Mouse (Mus musculus) liver, postnatal 0 days (tissue): ENCODE measurements around the gene Setd1a. TPM values are rescaled to one million over a fixed set of nuclear protein-coding genes. Genes with fewer than 3 reads are reported as not detected.

Source experiments
- ATAC-seq: fragments of 200-750 bp; cut with Nextera tagmentation; 2 replicates; pipeline ENCODE4 v1.8.0; 2017; ENCODE audit warnings: mild to moderate bottlenecking, moderate library complexity
- DNase-seq: peaks from one replicate; pipeline ENCODE4 v3.0.0-alpha.2; 2016
- H3K27ac ChIP-seq: fragments of 300-500 bp; sonication (generic); 2 replicates; pipeline ENCODE4 v1.5.1; 2014; ENCODE audit warnings: antibody characterized with exemption, moderate library complexity, mild to moderate bottlenecking, low read depth
- H3K27me3 ChIP-seq: fragments of 300-500 bp; sonication (generic); 2 replicates; pipeline ENCODE4 v1.6.1; 2014; ENCODE audit warnings: low read length, control low read depth, mixed read lengths; ENCODE audit not compliant: insufficient read depth
- H3K36me3 ChIP-seq: fragments of 300-500 bp; sonication (generic); replicated peaks from 2 replicates; pipeline ENCODE4 v1.6.1; 2014; ENCODE audit warnings: mild to moderate bottlenecking, control low read depth, low read length, moderate library complexity, mixed read lengths; ENCODE audit not compliant: insufficient read depth
- H3K4me1 ChIP-seq: fragments of 300-500 bp; sonication (generic); 2 replicates; pipeline ENCODE4 v1.6.1; 2014; ENCODE audit warnings: antibody characterized with exemption, mild to moderate bottlenecking, control low read depth; ENCODE audit not compliant: insufficient read depth
- H3K4me2 ChIP-seq: fragments of 300-500 bp; sonication (generic); 2 replicates; pipeline ENCODE4 v1.6.1; 2014; ENCODE audit warnings: low read depth, mild to moderate bottlenecking, low read length, moderate library complexity, mixed read lengths
- H3K4me3 ChIP-seq: fragments of 300-500 bp; sonication (generic); 2 replicates; pipeline ENCODE4 v1.5.1; 2014; ENCODE audit warnings: low read depth, low read length
- H3K9ac ChIP-seq: fragments of 300-500 bp; sonication (generic); replicated peaks from 2 replicates; pipeline ENCODE4 v1.6.1; 2014; ENCODE audit warnings: mild to moderate bottlenecking, moderate library complexity
- H3K9me3 ChIP-seq: fragments of 300-500 bp; sonication (generic); 2 replicates; pipeline ENCODE4 v1.6.1; 2016; ENCODE audit warnings: mild to moderate bottlenecking, control low read depth, low read length, mixed read lengths
- CTCF ChIP-seq: sonication (generic); IDR thresholded peaks from 2 replicates; pipeline ENCODE4 v1.5.1; 2016; ENCODE audit warnings: antibody characterized with exemption, low read depth
- EP300 ChIP-seq: IDR thresholded peaks from 2 replicates; pipeline ENCODE4 v1.6.1; 2016; ENCODE audit warnings: antibody characterized with exemption, low read depth, mild to moderate bottlenecking
- WGBS: fragments of 180-500 bp; shearing (Covaris S2); extraction: QIAGEN DNeasy Blood & Tissue Kit; methylation state at CpG from one replicate; pipeline ENCODE4 v1.1.7; 2014; ENCODE audit not compliant: insufficient replicate concordance; 5-methylcytosine and 5-hydroxymethylcytosine counted together
- polyA plus RNA-seq: library from polyadenylated mRNA; unstranded; fragments of >200 nt; fragmentation: Nextera tagmentation; extraction: Ambion mirVana; gene quantifications from 2 replicates; pipeline ENCODE4 v1.2.1, GENCODE M21; 2015

Setd1a gene
- polyA plus RNA-seq, 1 experiment from 2014 or later = 7.3 TPM

DNA sequence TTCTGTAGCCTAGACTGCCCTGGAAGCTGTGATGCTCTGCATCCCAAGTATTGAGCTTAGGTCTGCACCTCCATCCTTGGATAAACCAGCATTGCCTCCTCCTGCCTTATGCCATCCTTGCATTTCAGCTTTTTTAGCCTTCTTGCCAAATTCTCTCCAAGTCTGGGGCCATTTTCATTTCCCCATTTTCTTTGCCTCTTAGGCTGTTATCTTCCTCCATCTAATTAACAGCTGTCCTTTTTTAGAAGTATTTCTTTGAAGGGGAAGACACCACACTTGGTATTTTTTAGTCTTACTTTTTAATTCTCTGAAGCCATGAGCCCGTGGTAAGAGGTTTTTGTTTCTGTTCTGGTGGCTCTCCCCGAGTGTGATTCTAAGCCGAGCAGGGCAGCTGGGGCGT lies 12.8 kb upstream of the Setd1a start:
- H3K4me1 ChIP-seq = peaks cover 13% of the 10 kb centered on the region
- H3K27me3 ChIP-seq = no peaks in the 10 kb centered on the region
- WGBS = 77% methylated on average over 4 of the region's 4 CpGs
- H3K27ac ChIP-seq = no peak overlapping the region
- no peak overlapping the region for H3K9ac ChIP-seq
- 0 out of 2 replicates have a peak, but pooled peaks cover 4% of the 10 kb centered on the region for H3K36me3 ChIP-seq
- no peak overlapping the region for H3K4me3 ChIP-seq
- no peak overlapping the region for H3K4me2 ChIP-seq
- no peak for TF ChIP-seq EP300
- no peak for TF ChIP-seq CTCF
- H3K9me3 ChIP-seq = no peaks in the 10 kb centered on the region
- no peak for ATAC-seq
- DNase-seq = no peak

DNA sequence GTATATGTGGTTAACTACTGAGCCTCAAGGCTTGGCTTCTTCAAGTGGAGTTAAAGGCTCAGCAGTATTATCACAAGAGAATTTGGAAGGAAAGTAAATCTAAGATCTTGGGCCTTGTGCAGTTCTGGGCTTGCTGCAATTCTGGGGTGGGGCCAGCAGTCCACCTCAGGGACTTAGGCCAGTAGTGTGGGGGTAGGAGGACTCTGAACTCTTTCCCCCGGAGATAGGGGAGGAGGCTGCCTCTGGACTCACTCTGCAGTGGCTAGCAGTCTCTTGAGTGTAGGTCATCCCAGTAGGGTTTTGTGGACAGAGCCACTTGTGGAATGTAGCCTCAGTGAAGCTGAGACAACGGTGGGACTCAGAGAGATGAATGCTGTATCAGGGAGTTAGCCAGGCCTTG lies 10.7 kb upstream of the Setd1a start:
- no peak for DNase-seq
- H3K9me3 ChIP-seq = no peaks in the 10 kb centered on the region
- no peak overlapping the region for H3K4me2 ChIP-seq
- no peaks in the 10 kb centered on the region for H3K27me3 ChIP-seq
- no peak overlapping the region for H3K4me3 ChIP-seq
- TF ChIP-seq EP300 (no peak), CTCF (no peak)
- peaks cover 24% of the 10 kb centered on the region for H3K4me1 ChIP-seq
- 59% methylated on average over 2 of the region's 2 CpGs for WGBS
- no peak for ATAC-seq
- H3K27ac ChIP-seq = no peak overlapping the region
- H3K36me3 ChIP-seq = 0 out of 2 replicates have a peak, but pooled peaks cover 4% of the 10 kb centered on the region
- no peak overlapping the region for H3K9ac ChIP-seq

DNA sequence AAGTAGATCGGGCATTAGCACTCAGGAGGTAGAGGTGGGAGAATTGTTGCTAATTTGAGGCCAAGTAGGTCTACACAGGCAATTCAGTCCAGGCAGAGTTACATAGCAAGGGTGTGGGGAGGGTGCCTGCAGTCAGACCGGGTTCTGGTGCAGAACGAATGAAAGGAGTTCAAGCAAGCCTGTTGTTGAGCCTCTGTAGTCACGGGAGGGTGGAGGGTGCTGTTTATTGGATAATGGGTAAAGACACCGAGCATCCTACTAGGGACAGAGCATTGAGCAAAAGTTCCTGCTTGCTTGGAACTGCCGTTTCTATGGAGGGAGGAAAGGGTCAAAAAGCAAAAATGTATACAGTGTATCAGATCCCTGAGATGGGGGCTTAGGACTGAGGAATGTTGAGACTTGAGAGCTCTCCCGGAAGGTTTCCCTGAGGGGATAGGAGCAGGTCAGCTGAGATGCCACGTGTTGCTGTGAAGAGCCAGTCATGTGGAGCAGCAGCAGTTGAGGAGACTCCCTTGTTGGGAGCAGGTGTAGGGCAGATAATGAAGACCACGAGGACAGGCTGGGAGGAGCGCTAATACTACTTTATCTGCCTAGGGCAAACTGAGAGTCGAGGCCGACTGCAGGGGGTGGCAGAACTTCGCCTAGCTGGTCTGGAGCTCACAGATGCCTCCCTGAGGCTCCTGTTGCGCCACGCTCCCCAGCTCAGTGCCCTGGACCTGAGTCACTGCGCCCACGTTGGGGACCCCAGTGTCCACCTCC lies 9.4 kb upstream of the Setd1a start:
- Histone ChIP-seq H3K27me3 (no peaks in the 10 kb centered on the region), H3K9ac (peak overlapping the region; percentile 59), H3K4me2 (peak overlapping the region; percentile 79), H3K9me3 (no peaks in the 10 kb centered on the region), H3K27ac (peak overlapping the region; percentile 89), H3K4me3 (peak overlapping the region; percentile 74), H3K36me3 (0 out of 2 replicates have a peak, but pooled peaks cover 4% of the 10 kb centered on the region), H3K4me1 (peaks cover 34% of the 10 kb centered on the region)
- 51% methylated on average over 17 of the region's 17 CpGs for WGBS
- TF ChIP-seq CTCF (peak; percentile 49), EP300 (peak; percentile 81)
- DNase-seq (peak; percentile 76), ATAC-seq (peak; percentile 86)

DNA sequence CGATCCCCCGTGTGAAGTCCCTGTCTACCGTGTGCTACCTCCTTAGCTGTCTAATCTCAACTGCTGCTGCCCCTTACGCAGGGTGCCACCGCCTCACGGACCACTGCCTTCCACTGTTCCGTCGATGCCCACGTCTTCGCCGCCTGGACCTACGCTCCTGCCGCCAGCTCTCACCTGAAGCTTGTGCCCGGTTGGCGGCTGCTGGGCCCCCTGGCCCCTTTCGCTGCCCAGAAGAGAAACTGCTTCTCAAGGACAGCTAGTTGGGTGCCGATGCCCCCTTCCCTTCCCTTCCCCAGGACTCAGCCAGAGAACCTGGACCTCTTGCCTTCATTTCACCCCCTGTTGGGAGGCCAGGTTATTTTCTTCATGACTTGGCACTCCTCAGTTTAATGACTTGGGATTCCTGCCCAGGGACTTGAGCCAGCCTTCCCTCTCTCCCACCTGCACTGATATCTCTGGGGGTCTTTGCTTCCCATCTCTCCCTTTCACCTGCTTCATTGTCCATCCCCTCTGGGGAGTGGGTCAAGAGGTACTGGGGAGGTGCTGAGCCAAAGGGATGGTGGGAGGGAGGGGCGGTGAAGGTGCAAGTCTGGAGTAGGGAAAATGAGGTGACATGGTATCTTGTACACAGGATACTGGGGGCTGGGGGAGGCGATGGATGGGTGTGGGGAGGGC lies 8.7 kb upstream of the Setd1a start:
- DNase-seq (no peak), ATAC-seq (peak; percentile 28)
- Histone ChIP-seq H3K4me3 (peak overlapping the region; percentile 74), H3K36me3 (0 out of 2 replicates have a peak, but pooled peaks cover 2% of the 10 kb centered on the region), H3K9ac (peak overlapping the region; percentile 59), H3K9me3 (no peaks in the 10 kb centered on the region), H3K4me1 (peaks cover 37% of the 10 kb centered on the region), H3K4me2 (peak overlapping the region; percentile 79), H3K27ac (peak overlapping the region; percentile 89), H3K27me3 (no peaks in the 10 kb centered on the region)
- 82% methylated on average over 19 of the region's 19 CpGs for WGBS
- TF ChIP-seq CTCF (no peak), EP300 (no peak)

DNA sequence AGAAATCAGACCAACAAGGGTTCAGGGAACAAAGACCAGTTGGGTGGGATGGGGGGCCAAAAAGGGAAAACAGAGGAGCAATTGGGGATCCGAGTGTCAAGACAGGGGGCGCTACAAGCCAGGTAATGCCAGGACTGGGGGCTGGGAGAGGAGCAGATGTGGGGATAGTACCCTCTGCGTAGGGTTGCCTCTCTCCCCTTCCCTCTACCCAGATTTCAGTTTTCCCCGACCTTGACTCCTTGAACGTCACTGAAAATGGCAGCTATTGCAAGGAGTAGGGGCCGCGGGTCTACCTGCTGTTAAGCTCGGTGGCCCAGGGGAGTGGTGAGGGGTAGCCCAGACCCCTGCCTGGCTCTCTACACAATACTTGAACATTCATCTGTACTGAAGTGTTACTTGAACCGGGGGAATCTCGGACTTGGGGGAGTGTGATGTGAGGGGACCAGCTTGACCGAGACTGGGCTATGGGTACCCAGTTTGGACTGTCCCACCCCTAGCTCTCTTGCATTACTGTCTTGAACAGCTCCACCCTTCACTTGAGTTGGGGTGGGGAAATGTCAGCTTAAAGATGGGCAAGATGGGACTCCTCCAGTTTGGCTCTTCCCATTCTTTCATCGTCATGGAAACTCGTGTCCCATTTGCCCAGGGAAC lies 8.0 kb upstream of the Setd1a start:
- TF ChIP-seq CTCF = peak; percentile 55
- TF ChIP-seq EP300 = no peak
- H3K4me2 ChIP-seq = peak overlapping the region; percentile 79
- DNase-seq = no peak
- H3K4me1 ChIP-seq = peaks cover 37% of the 10 kb centered on the region
- 56% methylated on average over 13 of the region's 13 CpGs for WGBS
- peak overlapping the region; percentile 74 for H3K4me3 ChIP-seq
- H3K9me3 ChIP-seq = no peaks in the 10 kb centered on the region
- peak overlapping the region; percentile 89; the same call in 1 of the 2 replicates for H3K27ac ChIP-seq
- ATAC-seq = no peak
- H3K27me3 ChIP-seq = no peaks in the 10 kb centered on the region
- peak overlapping the region; percentile 59 for H3K9ac ChIP-seq
- 0 out of 2 replicates have a peak, but pooled peaks cover 2% of the 10 kb centered on the region for H3K36me3 ChIP-seq
